Mouse (Mus musculus) heart, postnatal 4 days (tissue): ENCODE measurements around the gene Pcx. TPM values are rescaled to one million over a fixed set of nuclear protein-coding genes. Genes with fewer than 3 reads are reported as not detected.

Experiments used
- DNase-seq: peaks from one replicate; pipeline ENCODE4 v3.0.0; 2021
- total RNA-seq, 2 experiments: library from RNA; stranded (reverse); gene quantifications; 2 replicates each; pipeline ENCODE4 v1.2.3; 2021

The Pcx gene
- 1 to 10 TPM; 6.9 to 8.8 TPM for total RNA-seq

GRCm38 (mm10) chr19:4509986-4510963 is at the start of gene Pcx:
Gene Pcx (plus strand): TSS chr19:4510472.
- DNase-seq, result peak; percentile 99

- DNase-seq, result no peak
Measured at GRCm38 (mm10) chr19:4461981-4462380, 48.3 kb upstream of the Pcx start.

- no peak for DNase-seq
Measured at GRCm38 (mm10) chr19:4464666-4465065, 45.6 kb upstream of the Pcx start.

GRCm38 (mm10) chr19:4468363-4468762 is 41.9 kb upstream of the Pcx start:
- DNase-seq, result no peak

GRCm38 (mm10) chr19:4473549-4473948 is 36.7 kb upstream of the Pcx start:
- DNase-seq, result no peak

- no peak for DNase-seq
Measured at GRCm38 (mm10) chr19:4474739-4475138, 35.5 kb upstream of the Pcx start.

GRCm38 (mm10) chr19:4475224-4475925 is 34.9 kb upstream of the Pcx start:
- no peak for DNase-seq

- DNase-seq, result peak; percentile 59
Measured at GRCm38 (mm10) chr19:4476601-4477257, 33.5 kb upstream of the Pcx start.

- DNase-seq, result peak; percentile 73
Measured at GRCm38 (mm10) chr19:4477345-4478189, 32.7 kb upstream of the Pcx start, which contains the start of gene Syt12. Gene Syt12 (minus strand): TSS chr19:4477447.

- no peak for DNase-seq
Measured at GRCm38 (mm10) chr19:4478190-4478516, 32.1 kb upstream of the Pcx start.

- DNase-seq, result no peak
Measured at GRCm38 (mm10) chr19:4480041-4480440, 30.2 kb upstream of the Pcx start.

GRCm38 (mm10) chr19:4481326-4481725 is 28.9 kb upstream of the Pcx start:
- no peak for DNase-seq

- DNase-seq, result no peak
Measured at GRCm38 (mm10) chr19:4482111-4482859, 28.0 kb upstream of the Pcx start.

- DNase-seq, result no peak
Measured at GRCm38 (mm10) chr19:4485006-4485405, 25.3 kb upstream of the Pcx start.

GRCm38 (mm10) chr19:4487877-4488276 is 22.4 kb upstream of the Pcx start:
- peak; percentile 28 for DNase-seq

- DNase-seq, result no peak
Measured at GRCm38 (mm10) chr19:4491080-4491695, 19.1 kb upstream of the Pcx start.

GRCm38 (mm10) chr19:4492526-4493296 is 17.6 kb upstream of the Pcx start:
- peak; percentile 19 for DNase-seq

- DNase-seq, result no peak
Measured at GRCm38 (mm10) chr19:4494707-4495106, 15.6 kb upstream of the Pcx start.

- no peak for DNase-seq
Measured at GRCm38 (mm10) chr19:4495814-4496213, 14.5 kb upstream of the Pcx start.
